Mouse (Mus musculus) layer of hippocampus, adult 9-10 months (tissue): ENCODE data around the gene Lrrc1.

Experiments used
- DNase-seq: peaks from one replicate; pipeline ENCODE4 v3.0.0; 2022; ENCODE audit warnings: low spot score

Lrrc1 gene

GRCm38 (mm10) chr9:77427292-77428114 lies 117.2 kb downstream of the Lrrc1 start:
- DNase-seq: no peak

- no peak for DNase-seq
Observed at GRCm38 (mm10) chr9:77426110-77426509, 118.6 kb downstream of the Lrrc1 start.

GRCm38 (mm10) chr9:77425553-77425952 lies 119.1 kb downstream of the Lrrc1 start:
- DNase-seq: no peak

GRCm38 (mm10) chr9:77420200-77420585 lies 124.5 kb downstream of the Lrrc1 start:
- DNase-seq: no peak

- no peak for DNase-seq
Observed at GRCm38 (mm10) chr9:77419501-77420199, 125.0 kb downstream of the Lrrc1 start.

GRCm38 (mm10) chr9:77418800-77419199 lies 125.9 kb downstream of the Lrrc1 start:
- DNase-seq: no peak

GRCm38 (mm10) chr9:77416486-77416885 lies 128.2 kb downstream of the Lrrc1 start:
- no peak for DNase-seq

GRCm38 (mm10) chr9:77416002-77416401 lies 128.7 kb downstream of the Lrrc1 start:
- no peak for DNase-seq

- no peak for DNase-seq
Observed at GRCm38 (mm10) chr9:77411830-77412425, 132.7 kb downstream of the Lrrc1 start.

GRCm38 (mm10) chr9:77410968-77411367 lies 133.7 kb downstream of the Lrrc1 start:
- no peak for DNase-seq

GRCm38 (mm10) chr9:77410524-77410923 lies 134.1 kb downstream of the Lrrc1 start:
- no peak for DNase-seq

GRCm38 (mm10) chr9:77408053-77408603 lies 136.5 kb downstream of the Lrrc1 start:
- DNase-seq: no peak

GRCm38 (mm10) chr9:77406906-77407305 lies 137.8 kb downstream of the Lrrc1 start:
- no peak for DNase-seq

GRCm38 (mm10) chr9:77404458-77404857 lies 140.2 kb downstream of the Lrrc1 start:
- no peak for DNase-seq

GRCm38 (mm10) chr9:77403961-77404360 lies 140.7 kb downstream of the Lrrc1 start:
- DNase-seq: no peak

- no peak for DNase-seq
Observed at GRCm38 (mm10) chr9:77402971-77403370, 141.7 kb downstream of the Lrrc1 start.

- DNase-seq: no peak
Observed at GRCm38 (mm10) chr9:77399801-77400200, 144.9 kb downstream of the Lrrc1 start.

- no peak for DNase-seq
Observed at GRCm38 (mm10) chr9:77398856-77399631, 145.6 kb downstream of the Lrrc1 start.

GRCm38 (mm10) chr9:77397027-77397426 lies 147.6 kb downstream of the Lrrc1 start:
- no peak for DNase-seq

- DNase-seq: no peak
Observed at GRCm38 (mm10) chr9:77391248-77391647, 153.4 kb downstream of the Lrrc1 start.

GRCm38 (mm10) chr9:77388956-77389355 lies 155.7 kb downstream of the Lrrc1 start:
- no peak for DNase-seq

GRCm38 (mm10) chr9:77386751-77387150 lies 157.9 kb downstream of the Lrrc1 start:
- DNase-seq: no peak
